Mouse (Mus musculus) C2C12 (cell line): ENCODE measurements around the gene Dglucy.

Experiments used
- CTCF ChIP-seq: IDR thresholded peaks from one replicate; pipeline ENCODE4 v1.5.1; 2011; ENCODE audit not compliant: control insufficient read depth, insufficient read depth, insufficient read length
- FOSL1 ChIP-seq: IDR thresholded peaks from one replicate; pipeline ENCODE4 v1.8.0; 2011; ENCODE audit warnings: mild to moderate bottlenecking, low read length; ENCODE audit not compliant: poor library complexity, insufficient read depth, severe bottlenecking
- MAX ChIP-seq: IDR thresholded peaks from one replicate; pipeline ENCODE4 v1.6.1; 2011; ENCODE audit warnings: mild to moderate bottlenecking, control low read depth
- MYOD1 ChIP-seq: IDR thresholded peaks from one replicate; pipeline ENCODE4 v1.6.1; 2011; ENCODE audit warnings: low read depth; ENCODE audit not compliant: control insufficient read depth, insufficient read length
- MYOG ChIP-seq: IDR thresholded peaks from one replicate; pipeline ENCODE4 v1.6.1; 2011; ENCODE audit not compliant: control insufficient read depth, insufficient read length; ENCODE audit errors: extremely low read depth
- USF1 ChIP-seq: IDR thresholded peaks from one replicate; pipeline ENCODE4 v1.6.1; 2011; ENCODE audit warnings: low read depth, mild to moderate bottlenecking, control low read depth, moderate library complexity

DNA sequence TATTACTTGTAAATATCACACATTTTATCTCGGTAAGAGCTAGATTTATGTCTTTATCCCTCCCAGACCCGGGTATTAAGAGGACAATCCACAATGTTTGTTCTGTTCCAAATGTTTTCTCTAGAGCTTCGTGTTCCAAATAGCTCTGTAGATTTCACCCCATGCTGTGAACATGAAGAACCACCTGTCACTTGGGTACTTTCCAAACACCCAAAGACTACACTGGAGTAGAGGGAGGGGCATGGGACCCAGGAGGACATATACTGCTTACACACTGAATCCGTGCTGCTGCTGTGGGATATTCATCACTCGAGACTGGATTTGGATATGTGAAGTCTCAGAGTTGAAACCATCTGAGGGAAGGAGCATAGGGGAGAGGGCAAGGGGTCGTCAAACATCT lies 130.9 kb downstream of the Dglucy start:
- TF ChIP-seq CTCF (no peak), MYOG (no peak), FOSL1 (no peak), MAX (no peak), USF1 (no peak), MYOD1 (no peak)
